Mouse (Mus musculus) kidney, adult 2 months (tissue): ENCODE results near the gene Rnase12.

Source experiments
- CTCF ChIP-seq: fragments of 200-500 bp; conservative IDR thresholded peaks from 2 replicates; pipeline ENCODE4 v1.5.1; 2011; ENCODE audit warnings: low read depth, mild to moderate bottlenecking, control low read depth, low read length, moderate library complexity, mixed read lengths; ENCODE audit not compliant: insufficient read depth, insufficient read length
- POLR2A ChIP-seq: fragments of 200-500 bp; IDR thresholded peaks from one replicate; pipeline ENCODE4 v1.6.1; 2011; ENCODE audit warnings: low read depth, low read length, control low read depth

- TF ChIP-seq CTCF: no peak
- no peak for TF ChIP-seq POLR2A
Observed at GRCm38 (mm10) chr14:51068956-51069355, 11.5 kb upstream of the Rnase12 start.
